Mouse (Mus musculus) heart, embryonic 14.5 days (tissue): ENCODE measurements at regions not wholly inside any gene's neighbourhood (a gene's known extent, or its start where the extent isn't known, plus 50 kb on each side); places are given as distances from the start of the nearest gene placed in this dataset.

Experiments used
- ATAC-seq: fragments of 200-750 bp; cut with Nextera tagmentation; 2 replicates; pipeline ENCODE4 v1.8.0; 2017; ENCODE audit warnings: low read depth, moderate TSS enrichment; ENCODE audit not compliant: insufficient number of reproducible peaks, insufficient read depth, low FRiP score
- H3K27ac ChIP-seq, 2 experiments: fragments of 200-500 bp in 1 of 2; fragments of 300-500 bp in 1 of 2; sonication (generic) in 1 of 2; replicated peaks in 1 of 2; 2 replicates each; pipeline ENCODE4 v1.5.1; 2012 to 2014; ENCODE audit warnings: low read depth in 2 of 2, low read length in 2 of 2, control low read depth in 1 of 2, mild to moderate bottlenecking in 1 of 2, mixed read lengths in 1 of 2; ENCODE audit not compliant: control insufficient read depth in 1 of 2, insufficient read depth in 1 of 2
- H3K27me3 ChIP-seq: fragments of 300-500 bp; sonication (generic); 2 replicates; pipeline ENCODE4 v1.6.1; 2014; ENCODE audit warnings: mild to moderate bottlenecking, low read length, control low read depth; ENCODE audit not compliant: control insufficient read depth, insufficient read depth
- H3K36me3 ChIP-seq: fragments of 300-500 bp; sonication (generic); 2 replicates; pipeline ENCODE4 v1.6.1; 2014; ENCODE audit warnings: mild to moderate bottlenecking, control low read depth, low read length, mixed read lengths; ENCODE audit not compliant: control insufficient read depth, insufficient read depth
- H3K4me1 ChIP-seq, 2 experiments: fragments of 200-500 bp in 1 of 2; fragments of 300-500 bp in 1 of 2; sonication (generic) in 1 of 2; 2 replicates each; pipeline ENCODE4 v1.6.1; 2012 to 2014; ENCODE audit warnings: low read length in 2 of 2, control low read depth in 1 of 2, mixed read lengths in 1 of 2; ENCODE audit not compliant: control insufficient read depth in 2 of 2, insufficient read depth in 2 of 2
- H3K4me2 ChIP-seq: fragments of 300-500 bp; sonication (generic); 2 replicates; pipeline ENCODE4 v1.6.1; 2014; ENCODE audit warnings: mild to moderate bottlenecking, low read length
- H3K4me3 ChIP-seq, 2 experiments: fragments of 200-500 bp in 1 of 2; fragments of 300-500 bp in 1 of 2; sonication (generic) in 1 of 2; 2 replicates each; pipeline ENCODE4 v1.5.1; 2012 to 2014; ENCODE audit warnings: low read length in 2 of 2, mild to moderate bottlenecking in 2 of 2, control low read depth in 1 of 2, low read depth in 1 of 2, moderate library complexity in 1 of 2; ENCODE audit not compliant: control insufficient read depth in 1 of 2, insufficient read depth in 1 of 2
- H3K9ac ChIP-seq: fragments of 300-500 bp; sonication (generic); 2 replicates; pipeline ENCODE4 v1.6.1; 2014; ENCODE audit warnings: mild to moderate bottlenecking, low read length
- H3K9me3 ChIP-seq: fragments of 300-500 bp; sonication (generic); 2 replicates; pipeline ENCODE4 v1.6.1; 2016; ENCODE audit warnings: low read length, control low read depth; ENCODE audit not compliant: control insufficient read depth
- WGBS: fragments of 180-500 bp; shearing (Covaris S2); extraction: QIAGEN DNeasy Blood & Tissue Kit; methylation state at CpG from one replicate; pipeline ENCODE4 v1.1.7; 2014; 5-methylcytosine and 5-hydroxymethylcytosine counted together

DNA sequence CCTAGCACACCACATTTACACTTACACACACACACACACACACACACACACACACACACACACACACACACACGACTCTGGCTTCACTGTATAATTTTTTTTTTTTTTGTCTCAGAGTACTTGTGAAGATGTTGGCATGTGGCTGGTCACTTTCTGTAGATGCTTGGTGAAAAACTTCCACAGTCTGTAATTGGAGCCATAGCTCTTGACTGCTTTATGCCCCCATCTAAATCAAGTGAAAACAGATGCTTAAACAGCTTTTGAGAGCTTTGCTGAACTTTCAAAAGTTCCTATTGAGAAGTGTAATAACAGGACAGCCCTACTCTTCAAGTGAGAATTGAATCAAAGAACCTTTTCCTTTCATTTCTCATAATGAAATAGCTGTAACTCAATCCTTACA lies 317.7 kb downstream of the Gm21750 start:
- H3K27me3 ChIP-seq, result no peaks in the 10 kb centered on the region
- H3K4me2 ChIP-seq, result no peak overlapping the region
- WGBS, result 14% methylated on average over 1 of the region's 1 CpGs
- H3K4me1 ChIP-seq, result no peaks in the 10 kb centered on the region
- no peak overlapping the region for H3K4me3 ChIP-seq
- no peak for ATAC-seq
- H3K36me3 ChIP-seq, result no peaks in the 10 kb centered on the region
- no peak overlapping the region for H3K9ac ChIP-seq
- H3K9me3 ChIP-seq, result no peaks in the 10 kb centered on the region
- no peak overlapping the region for H3K27ac ChIP-seq

DNA sequence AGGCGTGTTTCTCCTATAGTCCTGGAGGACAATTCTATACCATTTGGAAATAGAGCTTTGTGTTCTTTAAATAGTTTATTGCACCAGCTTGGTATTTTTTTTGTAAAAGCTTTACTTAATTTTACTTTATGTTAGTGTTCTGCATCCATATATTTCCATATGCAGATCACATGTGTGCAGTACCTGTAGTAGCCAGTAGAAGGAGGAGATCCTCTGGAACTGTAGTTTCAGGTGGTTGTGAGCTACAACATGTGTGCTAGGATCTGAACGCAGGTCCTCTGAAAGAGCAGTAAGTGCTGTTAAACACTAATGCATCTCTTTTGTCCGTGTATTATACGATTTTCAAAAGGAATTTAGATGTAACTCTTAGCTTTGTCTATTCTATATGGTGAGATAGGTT lies 335.2 kb downstream of the Gm21750 start:
- H3K4me2 ChIP-seq, result no peak overlapping the region
- no peaks in the 10 kb centered on the region for H3K27me3 ChIP-seq
- H3K4me3 ChIP-seq, result no peak overlapping the region
- H3K9ac ChIP-seq, result no peak overlapping the region
- no peak for ATAC-seq
- H3K27ac ChIP-seq, result no peak overlapping the region
- H3K9me3 ChIP-seq, result no peaks in the 10 kb centered on the region
- H3K4me1 ChIP-seq, result no peaks in the 10 kb centered on the region
- 85% methylated on average over 4 of the region's 4 CpGs for WGBS
- H3K36me3 ChIP-seq, result no peaks in the 10 kb centered on the region

DNA sequence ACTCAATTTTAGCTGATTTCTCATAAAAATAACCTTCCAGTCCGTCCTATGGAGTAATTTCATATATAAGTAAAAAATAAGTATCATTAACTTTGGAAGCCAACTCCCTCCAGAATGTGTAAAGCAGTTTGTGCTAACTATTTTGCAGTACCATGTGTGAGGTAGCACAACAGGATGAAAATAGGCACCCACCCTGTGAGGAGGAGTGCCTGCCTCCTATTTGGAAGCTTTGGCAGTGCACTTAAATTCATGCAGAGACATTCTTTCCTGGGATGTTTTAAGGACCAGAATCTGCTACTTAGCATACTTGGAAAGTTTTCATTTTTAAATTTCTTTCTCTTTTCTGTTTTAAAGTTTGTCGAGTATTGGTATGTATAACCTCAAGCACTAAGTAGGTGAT lies 336.8 kb downstream of the Gm21750 start:
- no peaks in the 10 kb centered on the region for H3K27me3 ChIP-seq
- ATAC-seq, result no peak
- H3K27ac ChIP-seq, result no peak overlapping the region
- H3K36me3 ChIP-seq, result no peaks in the 10 kb centered on the region
- H3K4me1 ChIP-seq, result no peaks in the 10 kb centered on the region
- H3K4me2 ChIP-seq, result no peak overlapping the region
- H3K9ac ChIP-seq, result no peak overlapping the region
- 81% methylated on average over 2 of the region's 2 CpGs for WGBS
- H3K4me3 ChIP-seq, result no peak overlapping the region
- no peaks in the 10 kb centered on the region for H3K9me3 ChIP-seq

DNA sequence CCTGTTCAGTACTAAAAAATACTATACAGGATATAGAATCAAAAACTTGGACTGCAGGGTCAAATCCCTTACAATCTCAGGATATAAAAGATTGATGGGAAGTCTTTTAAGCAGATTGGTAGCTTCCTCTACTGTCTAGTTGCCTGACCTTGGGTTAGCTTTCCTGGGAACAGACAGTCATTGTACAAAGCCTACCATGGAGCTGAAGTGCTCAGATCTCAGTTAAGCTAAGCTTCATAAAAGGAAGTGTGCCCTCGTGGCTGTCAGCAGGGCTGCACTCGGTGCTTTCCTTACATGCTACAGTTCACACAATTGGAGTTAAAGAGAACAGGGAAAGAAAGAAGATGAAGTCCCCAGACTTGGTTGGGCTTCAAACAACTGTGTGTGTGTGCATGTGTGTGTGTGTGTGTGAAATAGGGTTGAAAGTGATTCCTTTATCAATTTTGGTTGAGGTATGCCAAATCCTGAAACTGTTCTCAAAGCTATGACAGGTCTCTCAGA lies 338.4 kb downstream of the Gm21750 start:
- no peak overlapping the region for H3K4me3 ChIP-seq
- H3K9me3 ChIP-seq, result no peaks in the 10 kb centered on the region
- H3K4me2 ChIP-seq, result no peak overlapping the region
- H3K36me3 ChIP-seq, result no peaks in the 10 kb centered on the region
- WGBS, result 40% methylated on average over 2 of the region's 2 CpGs
- no peaks in the 10 kb centered on the region for H3K27me3 ChIP-seq
- ATAC-seq, result no peak
- H3K9ac ChIP-seq, result no peak overlapping the region
- H3K27ac ChIP-seq, result no peak overlapping the region
- no peaks in the 10 kb centered on the region for H3K4me1 ChIP-seq

DNA sequence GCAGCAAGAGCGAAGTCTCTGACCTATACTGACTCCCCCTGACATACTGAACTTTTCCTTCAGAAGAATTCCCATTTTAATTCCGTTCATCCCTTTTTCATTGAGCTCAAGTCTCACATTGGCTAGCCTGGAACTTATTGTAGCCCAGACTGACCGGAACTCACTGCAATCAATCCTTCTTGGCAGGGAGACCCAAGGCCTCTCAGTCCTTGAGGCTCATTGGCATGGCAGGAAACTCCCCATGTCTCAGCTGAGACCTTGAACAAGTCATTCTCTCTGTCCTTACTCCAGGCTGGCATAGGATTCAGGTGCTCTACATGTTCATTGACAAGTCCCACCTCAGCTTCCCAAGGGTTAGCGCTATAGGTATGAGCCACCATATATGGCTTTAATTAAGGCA lies 345.9 kb downstream of the Gm21750 start:
- Histone ChIP-seq H3K4me1 (no peaks in the 10 kb centered on the region), H3K27me3 (no peaks in the 10 kb centered on the region), H3K9me3 (no peaks in the 10 kb centered on the region), H3K4me3 (no peak overlapping the region), H3K36me3 (no peaks in the 10 kb centered on the region), H3K9ac (no peak overlapping the region), H3K4me2 (no peak overlapping the region), H3K27ac (no peak overlapping the region)
- no peak for ATAC-seq
- WGBS, result 87% methylated on average over 4 of the region's 4 CpGs

DNA sequence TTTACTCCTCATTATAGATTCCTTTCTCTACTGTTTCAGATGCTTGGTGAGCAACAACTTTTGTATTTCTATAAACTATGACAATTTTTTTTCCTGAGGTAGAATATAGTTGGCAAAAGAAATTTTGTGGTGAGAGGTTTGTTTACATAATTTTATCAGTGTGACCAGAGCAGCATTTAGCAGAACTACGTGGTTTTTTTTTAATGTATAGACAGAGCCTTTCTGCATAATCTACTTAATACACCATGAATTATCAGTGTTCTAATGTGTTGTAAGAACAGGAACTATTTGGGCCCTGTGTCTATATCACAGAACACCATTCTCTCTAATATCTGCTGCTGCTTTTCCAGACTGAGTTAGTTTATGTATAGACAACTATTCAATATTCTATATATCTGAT lies 350.5 kb downstream of the Gm21750 start:
- H3K4me2 ChIP-seq, result no peak overlapping the region
- no peak for ATAC-seq
- no peak overlapping the region for H3K27ac ChIP-seq
- no peaks in the 10 kb centered on the region for H3K36me3 ChIP-seq
- H3K9me3 ChIP-seq, result no peaks in the 10 kb centered on the region
- 67% methylated on average over 1 of the region's 1 CpGs for WGBS
- H3K27me3 ChIP-seq, result no peaks in the 10 kb centered on the region
- H3K9ac ChIP-seq, result no peak overlapping the region
- no peak overlapping the region for H3K4me3 ChIP-seq
- no peaks in the 10 kb centered on the region for H3K4me1 ChIP-seq

DNA sequence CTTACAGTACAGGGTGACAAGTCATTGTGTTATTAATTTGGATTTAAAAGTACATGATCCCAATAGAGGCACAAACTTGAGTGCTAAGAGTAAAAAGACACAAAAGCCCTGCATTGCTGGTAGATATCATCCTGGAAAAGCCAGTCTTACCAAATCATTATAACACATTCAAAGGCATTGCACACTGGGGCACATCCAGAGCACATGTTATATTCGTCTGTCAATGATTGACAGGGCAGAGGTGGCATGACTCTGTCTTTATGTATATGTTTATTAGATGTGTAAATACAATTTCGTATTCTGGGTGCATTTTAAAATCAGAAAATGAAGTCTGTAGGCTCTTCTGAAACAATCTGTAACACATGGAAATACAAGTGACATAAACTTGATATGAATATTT lies 358.4 kb downstream of the Gm21750 start:
- Histone ChIP-seq H3K4me2 (no peak overlapping the region), H3K4me3 (no peak overlapping the region), H3K36me3 (no peaks in the 10 kb centered on the region), H3K27me3 (no peaks in the 10 kb centered on the region), H3K9me3 (no peaks in the 10 kb centered on the region), H3K4me1 (no peaks in the 10 kb centered on the region), H3K9ac (no peak overlapping the region), H3K27ac (no peak overlapping the region)
- no peak for ATAC-seq
- WGBS, result 61% methylated on average over 2 of the region's 2 CpGs

DNA sequence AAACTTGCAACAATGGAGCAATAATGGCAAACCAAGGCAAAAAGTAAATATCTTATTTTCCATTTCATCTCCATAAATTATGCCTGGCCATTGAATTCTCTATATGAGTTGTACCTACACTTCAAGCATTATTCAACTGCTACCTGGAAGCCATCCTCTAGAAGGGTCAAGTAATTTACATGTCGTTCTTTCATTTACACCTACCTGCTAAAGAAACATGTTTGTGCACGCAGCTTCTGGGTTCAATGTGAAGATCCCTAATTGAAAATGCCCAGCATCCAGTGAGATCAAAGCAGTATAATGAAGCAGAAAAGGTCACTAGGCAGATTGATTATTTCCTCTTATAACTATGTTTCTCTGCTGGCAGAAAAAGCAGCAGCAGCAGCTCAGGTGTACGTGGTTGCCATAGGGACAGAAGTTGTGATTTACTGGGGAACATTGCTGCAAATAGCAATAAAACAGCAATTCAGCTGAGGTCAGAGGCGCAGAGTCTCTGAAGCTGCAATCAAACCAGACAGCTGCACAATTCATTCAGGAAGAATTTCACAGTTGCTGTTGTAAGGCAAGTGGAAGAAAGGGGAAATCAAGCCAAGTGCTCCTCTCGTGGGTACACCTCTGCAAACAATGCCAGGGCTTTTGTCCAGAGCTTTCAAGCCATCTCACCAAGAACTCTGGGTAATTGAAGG lies 386.1 kb downstream of the Gm21750 start:
- Histone ChIP-seq H3K9ac (no peak overlapping the region), H3K9me3 (no peaks in the 10 kb centered on the region), H3K4me3 (no peak overlapping the region), H3K27me3 (no peaks in the 10 kb centered on the region), H3K4me1 (no peaks in the 10 kb centered on the region), H3K27ac (no peak overlapping the region), H3K4me2 (no peak overlapping the region), H3K36me3 (no peaks in the 10 kb centered on the region)
- no peak for ATAC-seq
- 66% methylated on average over 5 of the region's 5 CpGs for WGBS
